Mouse (Mus musculus) spleen, adult 18-20 months (tissue): Measurements from ENCODE around the gene Nox4.
"Not testable (repeated sequence)": the region's sequence is repeated elsewhere in the genome, so short reads cannot be mapped to it uniquely, and the experiment has no call there.

ENCODE experiments used
- DNase-seq, 2 experiments: peaks; one replicate each; pipeline ENCODE4 v3.0.0; 2022; ENCODE audit warnings: mixed read lengths in 2 of 2

Nox4 gene

GRCm38 (mm10) chr7:87374322-87374721, 128.4 kb downstream of the Nox4 start:
- no peak for DNase-seq

- DNase-seq: no peak
These were observed 129.0 kb downstream of the Nox4 start for GRCm38 (mm10) chr7:87374935-87375334.

GRCm38 (mm10) chr7:87397023-87397422, 151.1 kb downstream of the Nox4 start:
- DNase-seq: no peak

- DNase-seq: not testable (repeated sequence)
These were observed 165.5 kb downstream of the Nox4 start for GRCm38 (mm10) chr7:87411373-87411772.

GRCm38 (mm10) chr7:87413271-87413670, 167.4 kb downstream of the Nox4 start:
- no peak for DNase-seq
